ENCODE assay signal across 19 mouse cellular contexts in genomic region chr12:97156499-97157110, GRCm38 (mm10).
DNase-seq lines count a peak whose midpoint lies in the region; ATAC-seq and TF ChIP-seq lines count a peak whose summit lies in the region.
"Had no signal": no experiment of that assay in that cellular context is flagged by ENCODE, and none has a peak within 500 bp of the region (broad histone marks: within the 10 kb centered on the region; RNA-seq: fewer than 3 reads in every experiment).

No protein-coding gene starts in this region.

- WGBS in hindbrain, postnatal 0 days: 62% methylated on average over 3 of the region's 3 CpGs
- WGBS in hindbrain, embryonic 11.5 days: 68% methylated on average over 3 of the region's 3 CpGs
- WGBS in limb, embryonic 11.5 days: 51% methylated on average over 3 of the region's 3 CpGs
- WGBS in limb, embryonic 10.5 days: 53% methylated on average over 3 of the region's 3 CpGs

- peak; percentile 18 for DNase-seq in hindbrain, postnatal 0 days (ENCODE audit: low spot score)
- no peak for DNase-seq in hindbrain, embryonic 11.5 days (ENCODE audit: low spot score)
- DNase-seq in limb, embryonic 11.5 days (ENCODE audit: low spot score): peak; percentile 22
- no peak for DNase-seq in limb, embryonic 10.5 days (ENCODE audit: low spot score)
- DNase-seq in forelimb bud, embryonic 11.5 days (ENCODE audit: low read depth, low spot score): peak; percentile 26
- no peak for DNase-seq in thymus, postnatal 0 days (ENCODE audit: low spot score)
- no peak for DNase-seq in urinary bladder, adult 2 months (ENCODE audit: low spot score)
- DNase-seq: cerebellum, adult 2 months; gastrocnemius, postnatal 36 days; kidney, postnatal 25 days; liver, embryonic 13.5 days; thymus, adult 2 months had no signal

- no peak overlapping the region for H3K9ac ChIP-seq in hindbrain, postnatal 0 days (replicated peaks; ENCODE audit: low read length)
- no peak overlapping the region for H3K9ac ChIP-seq in hindbrain, embryonic 11.5 days (ENCODE audit: low read depth, low read length)
- H3K9ac ChIP-seq in limb, embryonic 11.5 days (ENCODE audit: low read length): no peak overlapping the region
- H3K9ac ChIP-seq: embryonic facial prominence, embryonic 13.5 days; heart, embryonic 13.5 days; hindbrain, embryonic 13.5 days; liver, embryonic 13.5 days had no signal

- no peak overlapping the region for H3K4me2 ChIP-seq in hindbrain, postnatal 0 days (ENCODE audit: low read depth, low read length)
- H3K4me2 ChIP-seq in hindbrain, embryonic 11.5 days (replicated peaks; ENCODE audit: low read depth, low read length): no peak overlapping the region
- H3K4me2 ChIP-seq in limb, embryonic 11.5 days (ENCODE audit: low read depth, severe bottlenecking): no peak overlapping the region
- H3K4me2 ChIP-seq: embryonic facial prominence, embryonic 13.5 days; heart, embryonic 13.5 days; hindbrain, embryonic 13.5 days; liver, embryonic 13.5 days; midbrain, embryonic 11.5 days had no signal

- no peaks in the 10 kb centered on the region for H3K9me3 ChIP-seq in hindbrain, postnatal 0 days (ENCODE audit: low read length)
- H3K9me3 ChIP-seq in hindbrain, embryonic 11.5 days (ENCODE audit: control insufficient read depth, low read length): no peaks in the 10 kb centered on the region
- no peaks in the 10 kb centered on the region for H3K9me3 ChIP-seq in limb, embryonic 11.5 days (ENCODE audit: control insufficient read depth, low read length)
- H3K9me3 ChIP-seq in limb, embryonic 10.5 days (replicated peaks): no peaks in the 10 kb centered on the region
- H3K9me3 ChIP-seq: embryonic facial prominence, embryonic 13.5 days; heart, embryonic 13.5 days; hindbrain, embryonic 13.5 days; liver, embryonic 13.5 days had no signal

- no peak overlapping the region for H3K4me3 ChIP-seq in hindbrain, postnatal 0 days (ENCODE audit: low read length)
- H3K4me3 ChIP-seq in hindbrain, embryonic 11.5 days (ENCODE audit: low read depth, low read length): no peak overlapping the region
- no peak overlapping the region for H3K4me3 ChIP-seq in limb, embryonic 11.5 days (ENCODE audit: low read depth, low read length)
- H3K4me3 ChIP-seq in limb, embryonic 10.5 days: no peak overlapping the region
- H3K4me3 ChIP-seq: embryonic facial prominence, embryonic 13.5 days; heart, embryonic 13.5 days; hindbrain, embryonic 13.5 days; liver, embryonic 13.5 days had no signal

- TF ChIP-seq CTCF in hindbrain, postnatal 0 days (IDR thresholded peaks at IDR 0.05; ENCODE audit: low read depth): no peak

- no peaks in the 10 kb centered on the region for H3K4me1 ChIP-seq in hindbrain, postnatal 0 days (ENCODE audit: insufficient read depth, low read length)
- no peaks in the 10 kb centered on the region for H3K4me1 ChIP-seq in hindbrain, embryonic 11.5 days (replicated peaks; ENCODE audit: control insufficient read depth, insufficient read depth, low read length)
- H3K4me1 ChIP-seq in limb, embryonic 11.5 days (ENCODE audit: control insufficient read depth, insufficient read depth, low read length): 0 out of 2 replicates have a peak, but pooled peaks cover 2% of the 10 kb centered on the region
- H3K4me1 ChIP-seq in limb, embryonic 10.5 days: peaks cover 20% of the 10 kb centered on the region
- H3K4me1 ChIP-seq: embryonic facial prominence, embryonic 13.5 days; hindbrain, embryonic 13.5 days; liver, embryonic 13.5 days had no signal

- H3K27ac ChIP-seq in hindbrain, postnatal 0 days: no peak overlapping the region
- no peak overlapping the region for H3K27ac ChIP-seq in hindbrain, embryonic 11.5 days (ENCODE audit: low read depth, low read length)
- H3K27ac ChIP-seq in limb, embryonic 11.5 days (replicated peaks; ENCODE audit: low read depth, low read length): no peak overlapping the region
- H3K27ac ChIP-seq in limb, embryonic 10.5 days: no peak overlapping the region
- H3K27ac ChIP-seq: embryonic facial prominence, embryonic 13.5 days; heart, embryonic 13.5 days; hindbrain, embryonic 13.5 days; liver, embryonic 13.5 days had no signal

- no peaks in the 10 kb centered on the region for H3K27me3 ChIP-seq in hindbrain, postnatal 0 days (ENCODE audit: insufficient read depth, low read length)
- no peaks in the 10 kb centered on the region for H3K27me3 ChIP-seq in hindbrain, embryonic 11.5 days (ENCODE audit: control insufficient read depth, insufficient read depth, low read length)
- H3K27me3 ChIP-seq in limb, embryonic 11.5 days (ENCODE audit: control insufficient read depth, insufficient read depth, low read length): no peaks in the 10 kb centered on the region
- no peaks in the 10 kb centered on the region for H3K27me3 ChIP-seq in limb, embryonic 10.5 days (ENCODE audit: low read depth, poor library complexity, severe bottlenecking)
- H3K27me3 ChIP-seq: CH12.LX; embryonic facial prominence, embryonic 13.5 days; heart, embryonic 13.5 days; hindbrain, embryonic 13.5 days; liver, embryonic 13.5 days had no signal

- H3K36me3 ChIP-seq in hindbrain, postnatal 0 days (ENCODE audit: insufficient read depth, low read length): no peaks in the 10 kb centered on the region
- no peaks in the 10 kb centered on the region for H3K36me3 ChIP-seq in hindbrain, embryonic 11.5 days (ENCODE audit: control insufficient read depth, insufficient read depth, low read length)
- H3K36me3 ChIP-seq in limb, embryonic 11.5 days (ENCODE audit: control insufficient read depth, insufficient read depth, low read length): no peaks in the 10 kb centered on the region
- no peaks in the 10 kb centered on the region for H3K36me3 ChIP-seq in limb, embryonic 10.5 days
- H3K36me3 ChIP-seq: embryonic facial prominence, embryonic 13.5 days; heart, embryonic 13.5 days; hindbrain, embryonic 13.5 days; liver, embryonic 13.5 days had no signal

- 0 out of 2 replicates have a peak, but pooled peaks have one; percentile 15 for ATAC-seq in hindbrain, postnatal 0 days
- no peak for ATAC-seq in hindbrain, embryonic 11.5 days (ENCODE audit: low FRiP score)
- ATAC-seq in limb, embryonic 11.5 days (ENCODE audit: insufficient number of reproducible peaks, low FRiP score, low TSS enrichment, low read depth): no peak
- ATAC-seq: activated CD4-positive, CD25-positive, alpha-beta regulatory T cell, adult 4 months; lung, postnatal 0 days had no signal

Comparison
In these comparisons a context has a peak if more than half of its experiments do, and no peak if none do; other contexts are left out.
1. DNase-seq: peak in hindbrain, postnatal 0 days (single experiment), limb, embryonic 11.5 days (single experiment) and forelimb bud, embryonic 11.5 days (single experiment); none in hindbrain, embryonic 11.5 days (single experiment), limb, embryonic 10.5 days (single experiment), thymus, postnatal 0 days (single experiment) and urinary bladder, adult 2 months (single experiment).